Mouse (Mus musculus) hindbrain, embryonic 16.5 days (tissue): ENCODE results near the gene Cant1. TPM values are rescaled to one million over a fixed set of nuclear protein-coding genes. Genes with fewer than 3 reads are reported as not detected.

Source experiments
- ATAC-seq: fragments of 200-750 bp; cut with Nextera tagmentation; 2 replicates; pipeline ENCODE4 v1.8.0; 2017; ENCODE audit warnings: moderate TSS enrichment, moderate library complexity
- H3K27ac ChIP-seq: fragments of 300-500 bp; sonication (generic); 2 replicates; pipeline ENCODE4 v1.5.1; 2014; ENCODE audit warnings: low read depth, mild to moderate bottlenecking, control low read depth, low read length, moderate library complexity
- H3K27me3 ChIP-seq: fragments of 300-500 bp; sonication (generic); replicated peaks from 2 replicates; pipeline ENCODE4 v1.6.1; 2014; ENCODE audit warnings: low read length; ENCODE audit not compliant: control insufficient read depth, insufficient read depth
- H3K36me3 ChIP-seq: fragments of 300-500 bp; sonication (generic); 2 replicates; pipeline ENCODE4 v1.6.1; 2014; ENCODE audit warnings: mild to moderate bottlenecking, low read length, moderate library complexity, mixed read lengths; ENCODE audit not compliant: control insufficient read depth, insufficient read depth
- H3K4me1 ChIP-seq: fragments of 300-500 bp; sonication (generic); 2 replicates; pipeline ENCODE4 v1.6.1; 2014; ENCODE audit warnings: low read depth, low read length; ENCODE audit not compliant: control insufficient read depth, insufficient read depth
- H3K4me2 ChIP-seq: fragments of 300-500 bp; sonication (generic); 2 replicates; pipeline ENCODE4 v1.6.1; 2014; ENCODE audit warnings: mild to moderate bottlenecking, low read length, control low read depth, moderate library complexity
- H3K4me3 ChIP-seq: fragments of 300-500 bp; sonication (generic); 2 replicates; pipeline ENCODE4 v1.5.1; 2014; ENCODE audit warnings: mild to moderate bottlenecking, low read length, control low read depth, moderate library complexity
- H3K9ac ChIP-seq: fragments of 300-500 bp; sonication (generic); 2 replicates; pipeline ENCODE4 v1.6.1; 2014; ENCODE audit warnings: low read depth, mild to moderate bottlenecking, control low read depth, low read length, moderate library complexity
- H3K9me3 ChIP-seq: fragments of 300-500 bp; sonication (generic); 2 replicates; pipeline ENCODE4 v1.6.1; 2014; ENCODE audit warnings: mild to moderate bottlenecking, low read length, moderate library complexity; ENCODE audit not compliant: control insufficient read depth
- whole genome bisulfite sequencing: fragments of 180-500 bp; shearing (Covaris S2); extraction: QIAGEN DNeasy Blood & Tissue Kit; methylation state at CpG from one replicate; pipeline ENCODE4 v1.1.7; 2014; 5-methylcytosine and 5-hydroxymethylcytosine counted together
- polyA plus RNA-seq: library from polyadenylated mRNA; unstranded; fragments of >200 nt; fragmentation: Nextera tagmentation; extraction: Ambion mirVana; gene quantifications from 2 replicates; pipeline ENCODE4 v1.2.1, GENCODE M21; 2015

Gene Cant1
- 25.7 and 29.1 TPM in 2 replicates for polyA plus RNA-seq

GRCm38 (mm10) chr11:118418834-118419504, at the start of gene Cant1:
Cant1 (minus strand) TSS chr11:118419086.
- 0 out of 2 replicates have a peak, but pooled peaks cover 2% of the 10 kb centered on the region for H3K27me3 ChIP-seq
- H3K9ac ChIP-seq = peak within 1 kb of the TSS; percentile 97
- H3K27ac ChIP-seq = peak within 1 kb of the TSS; percentile 76
- under 1% methylated on average over 46 of the region's 50 CpGs for WGBS
- H3K4me2 ChIP-seq = peak within 1 kb of the TSS; percentile 91
- H3K4me3 ChIP-seq = peak within 1 kb of the TSS; percentile 89
- H3K36me3 ChIP-seq = peaks cover 2% of the 10 kb centered on the region; the same call in 1 of the 2 replicates
- H3K9me3 ChIP-seq = no peaks in the 10 kb centered on the region
- H3K4me1 ChIP-seq = peaks cover 22% of the 10 kb centered on the region
- peak; percentile 93 for ATAC-seq

GRCm38 (mm10) chr11:118467441-118468035, 48.7 kb upstream of the Cant1 start:
- no peak overlapping the region for H3K4me2 ChIP-seq
- H3K9me3 ChIP-seq = no peaks in the 10 kb centered on the region
- H3K27ac ChIP-seq = no peak overlapping the region
- no peak overlapping the region for H3K9ac ChIP-seq
- ATAC-seq = no peak
- H3K36me3 ChIP-seq = no peaks in the 10 kb centered on the region
- peaks cover 5% of the 10 kb centered on the region for H3K4me1 ChIP-seq
- H3K4me3 ChIP-seq = no peak overlapping the region
- 56% methylated on average over 11 of the region's 11 CpGs for WGBS
- no peaks in the 10 kb centered on the region for H3K27me3 ChIP-seq

GRCm38 (mm10) chr11:118460280-118460679, 41.4 kb upstream of the Cant1 start:
- Histone ChIP-seq H3K4me1 (no peaks in the 10 kb centered on the region), H3K4me3 (no peak overlapping the region), H3K9ac (no peak overlapping the region), H3K27me3 (no peaks in the 10 kb centered on the region), H3K4me2 (no peak overlapping the region), H3K27ac (no peak overlapping the region), H3K36me3 (no peaks in the 10 kb centered on the region), H3K9me3 (no peaks in the 10 kb centered on the region)
- 54% methylated on average over 6 of the region's 6 CpGs for WGBS
- no peak for ATAC-seq

- H3K27me3 ChIP-seq = no peaks in the 10 kb centered on the region
- no peak overlapping the region for H3K27ac ChIP-seq
- no peak overlapping the region for H3K4me3 ChIP-seq
- no peak overlapping the region for H3K9ac ChIP-seq
- H3K4me2 ChIP-seq = no peak overlapping the region
- no peaks in the 10 kb centered on the region for H3K4me1 ChIP-seq
- no peaks in the 10 kb centered on the region for H3K9me3 ChIP-seq
- 77% methylated on average over 4 of the region's 4 CpGs for WGBS
- ATAC-seq = no peak
- H3K36me3 ChIP-seq = no peaks in the 10 kb centered on the region
Measured at GRCm38 (mm10) chr11:118459536-118459935, 40.6 kb upstream of the Cant1 start.

- H3K4me2 ChIP-seq = no peak overlapping the region
- H3K27ac ChIP-seq = no peak overlapping the region
- no peaks in the 10 kb centered on the region for H3K9me3 ChIP-seq
- WGBS = 57% methylated on average over 8 of the region's 8 CpGs
- H3K9ac ChIP-seq = no peak overlapping the region
- no peaks in the 10 kb centered on the region for H3K36me3 ChIP-seq
- H3K4me1 ChIP-seq = no peaks in the 10 kb centered on the region
- H3K27me3 ChIP-seq = no peaks in the 10 kb centered on the region
- H3K4me3 ChIP-seq = no peak overlapping the region
- ATAC-seq = no peak
Measured at GRCm38 (mm10) chr11:118459051-118459450, 40.2 kb upstream of the Cant1 start.

- no peak for ATAC-seq
- H3K27ac ChIP-seq = no peak overlapping the region
- no peaks in the 10 kb centered on the region for H3K36me3 ChIP-seq
- H3K4me3 ChIP-seq = no peak overlapping the region
- H3K27me3 ChIP-seq = no peaks in the 10 kb centered on the region
- H3K9ac ChIP-seq = no peak overlapping the region
- no peaks in the 10 kb centered on the region for H3K9me3 ChIP-seq
- H3K4me2 ChIP-seq = no peak overlapping the region
- 74% methylated on average over 11 of the region's 11 CpGs for WGBS
- no peaks in the 10 kb centered on the region for H3K4me1 ChIP-seq
Measured at GRCm38 (mm10) chr11:118456937-118457336, 38.1 kb upstream of the Cant1 start.

GRCm38 (mm10) chr11:118455788-118456187, 36.9 kb upstream of the Cant1 start:
- Histone ChIP-seq H3K4me2 (no peak overlapping the region), H3K4me1 (no peaks in the 10 kb centered on the region), H3K36me3 (no peaks in the 10 kb centered on the region), H3K9me3 (no peaks in the 10 kb centered on the region), H3K9ac (no peak overlapping the region), H3K27ac (no peak overlapping the region), H3K4me3 (no peak overlapping the region), H3K27me3 (no peaks in the 10 kb centered on the region)
- 90% methylated on average over 6 of the region's 6 CpGs for WGBS
- no peak for ATAC-seq

- 74% methylated on average over 11 of the region's 11 CpGs for WGBS
- H3K9me3 ChIP-seq = no peaks in the 10 kb centered on the region
- H3K36me3 ChIP-seq = no peaks in the 10 kb centered on the region
- H3K9ac ChIP-seq = no peak overlapping the region
- no peak for ATAC-seq
- no peak overlapping the region for H3K4me2 ChIP-seq
- H3K27ac ChIP-seq = no peak overlapping the region
- 0 out of 2 replicates have a peak, but pooled peaks cover 5% of the 10 kb centered on the region for H3K27me3 ChIP-seq
- H3K4me3 ChIP-seq = no peak overlapping the region
- no peaks in the 10 kb centered on the region for H3K4me1 ChIP-seq
Measured at GRCm38 (mm10) chr11:118453886-118454671, 35.2 kb upstream of the Cant1 start.

GRCm38 (mm10) chr11:118452955-118453354, 34.1 kb upstream of the Cant1 start:
- H3K27ac ChIP-seq = no peak overlapping the region
- WGBS = 58% methylated on average over 2 of the region's 2 CpGs
- no peaks in the 10 kb centered on the region for H3K9me3 ChIP-seq
- 0 out of 2 replicates have a peak, but pooled peaks cover 6% of the 10 kb centered on the region for H3K27me3 ChIP-seq
- H3K4me2 ChIP-seq = no peak overlapping the region
- ATAC-seq = no peak
- no peak overlapping the region for H3K9ac ChIP-seq
- no peaks in the 10 kb centered on the region for H3K36me3 ChIP-seq
- H3K4me1 ChIP-seq = no peaks in the 10 kb centered on the region
- no peak overlapping the region for H3K4me3 ChIP-seq
